Mouse (Mus musculus): ENCODE data around the gene Btg2.

DNA sequence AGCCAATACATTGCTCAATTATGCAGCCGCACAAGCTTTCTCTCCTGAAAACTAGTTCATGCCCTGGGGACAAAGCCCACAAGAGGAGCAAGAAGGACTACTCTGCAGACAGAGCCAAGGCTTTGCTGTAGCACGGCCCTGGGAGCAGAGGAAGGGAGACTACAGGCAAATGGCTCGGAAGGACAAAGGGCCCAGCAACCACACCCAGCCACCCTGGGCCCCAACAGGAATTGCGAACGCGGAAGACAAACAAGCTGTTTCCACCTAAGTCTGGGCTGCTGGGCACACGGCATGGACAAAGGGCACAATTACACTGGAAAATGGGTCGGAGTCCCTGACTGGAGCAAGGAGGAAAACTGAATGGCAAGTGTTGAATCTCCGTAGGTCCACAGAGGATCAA, 23.9 kb downstream of the Btg2 start:
- no peak for TF ChIP-seq USF1 (IDR thresholded peaks at IDR 0.05; ENCODE audit: low read depth)
- no peak for TF ChIP-seq CEBPB (IDR thresholded peaks at IDR 0.05; ENCODE audit: insufficient read depth, poor library complexity, severe bottlenecking)
- no peak for TF ChIP-seq MYOG (IDR thresholded peaks at IDR 0.05; ENCODE audit: control insufficient read depth in 1 of 3, insufficient read depth in 1 of 3, insufficient read length in 2 of 3, low read depth in 2 of 3)
- no peak for TF ChIP-seq E2F4 (IDR thresholded peaks at IDR 0.05; ENCODE audit: insufficient read depth)
- TF ChIP-seq MAX (IDR thresholded peaks at IDR 0.05; ENCODE audit: low read depth): no peak
- no peak for TF ChIP-seq MYOD1 (IDR thresholded peaks at IDR 0.05; ENCODE audit: control insufficient read depth in 1 of 3, insufficient read length in 2 of 3, low read depth in 2 of 3)
- TF ChIP-seq POLR2A (IDR thresholded peaks at IDR 0.05; ENCODE audit: insufficient read length, low read depth): no peak
- TF ChIP-seq TCF12 (IDR thresholded peaks at IDR 0.05; ENCODE audit: insufficient read depth, poor library complexity, severe bottlenecking): no peak
- no peak for TF ChIP-seq POLR2AphosphoS2 (IDR thresholded peaks at IDR 0.05; ENCODE audit: insufficient read length, low read depth)
- TF ChIP-seq TCF3 (IDR thresholded peaks at IDR 0.05; ENCODE audit: insufficient read length, low read depth): no peak
- TF ChIP-seq REST (IDR thresholded peaks at IDR 0.05; ENCODE audit: insufficient read depth, insufficient read length): no peak
- TF ChIP-seq SRF (IDR thresholded peaks at IDR 0.05; ENCODE audit: control insufficient read depth, insufficient read length, low read depth): no peak

All from myocyte (in vitro differentiated cells).